Mouse (Mus musculus): ENCODE data around the gene Amy2a4. TPM values are rescaled to one million over a fixed set of nuclear protein-coding genes. Genes with fewer than 3 reads are reported as not detected.

Amy2a4 gene
- polyA plus RNA-seq (2017; shearing (Covaris generic)) = not detected

GRCm38 (mm10) chr3:113291349-113291748 lies at the start of gene Amy2a4:
Gene Amy2a4, minus strand, starts transcription at chr3:113291449.

DNA sequence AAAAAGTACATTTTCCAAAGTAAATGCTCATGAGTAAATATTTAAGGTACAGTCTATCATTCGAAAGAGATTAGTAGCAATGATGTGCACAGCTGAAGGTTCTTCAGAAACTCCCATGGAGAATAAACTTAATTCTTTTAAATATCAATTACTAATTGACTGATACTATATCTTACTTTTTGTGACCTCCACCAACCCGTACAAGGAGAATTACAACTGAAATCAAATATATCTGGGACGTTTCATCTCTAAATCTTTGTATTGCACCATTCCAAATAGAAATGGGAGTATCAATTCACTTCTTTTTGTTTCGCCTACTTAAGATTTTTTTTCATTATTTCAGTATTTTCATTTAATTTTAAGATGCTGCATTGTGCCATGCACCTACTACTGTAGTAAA lies 32.7 kb upstream of the Amy2a4 start, which contains the start of gene Amy2a3:
Gene Amy2a3, minus strand, starts transcription at position 101 of the 400 bp plus-strand sequence.

DNA sequence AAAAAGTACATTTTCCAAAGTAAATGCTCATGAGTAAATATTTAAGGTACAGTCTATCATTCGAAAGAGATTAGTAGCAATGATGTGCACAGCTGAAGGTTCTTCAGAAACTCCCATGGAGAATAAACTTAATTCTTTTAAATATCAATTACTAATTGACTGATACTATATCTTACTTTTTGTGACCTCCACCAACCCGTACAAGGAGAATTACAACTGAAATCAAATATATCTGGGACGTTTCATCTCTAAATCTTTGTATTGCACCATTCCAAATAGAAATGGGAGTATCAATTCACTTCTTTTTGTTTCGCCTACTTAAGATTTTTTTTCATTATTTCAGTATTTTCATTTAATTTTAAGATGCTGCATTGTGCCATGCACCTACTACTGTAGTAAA lies 32.5 kb downstream of the Amy2a4 start, which contains the start of gene Amy2a5:
Gene Amy2a5, minus strand, starts transcription at position 101 of the 400 bp plus-strand sequence.

Other genes starting within 250 kb of the Amy2a4 start
- not detected for gene Amy2a5, start 32.6 kb downstream of the Amy2a4 start, polyA plus RNA-seq (2017; shearing (Covaris generic))
- gene Amy2a3, start 32.6 kb upstream of the Amy2a4 start, polyA plus RNA-seq (2017; shearing (Covaris generic)) = not detected
- not detected for gene Amy2a2, start 65.2 kb upstream of the Amy2a4 start, polyA plus RNA-seq (2017; shearing (Covaris generic))
- not detected for gene Amy2a1, start 241.0 kb upstream of the Amy2a4 start, polyA plus RNA-seq (2017; shearing (Covaris generic))